10 mouse cellular contexts compared by ENCODE assay signal in the genomic region with DNA sequence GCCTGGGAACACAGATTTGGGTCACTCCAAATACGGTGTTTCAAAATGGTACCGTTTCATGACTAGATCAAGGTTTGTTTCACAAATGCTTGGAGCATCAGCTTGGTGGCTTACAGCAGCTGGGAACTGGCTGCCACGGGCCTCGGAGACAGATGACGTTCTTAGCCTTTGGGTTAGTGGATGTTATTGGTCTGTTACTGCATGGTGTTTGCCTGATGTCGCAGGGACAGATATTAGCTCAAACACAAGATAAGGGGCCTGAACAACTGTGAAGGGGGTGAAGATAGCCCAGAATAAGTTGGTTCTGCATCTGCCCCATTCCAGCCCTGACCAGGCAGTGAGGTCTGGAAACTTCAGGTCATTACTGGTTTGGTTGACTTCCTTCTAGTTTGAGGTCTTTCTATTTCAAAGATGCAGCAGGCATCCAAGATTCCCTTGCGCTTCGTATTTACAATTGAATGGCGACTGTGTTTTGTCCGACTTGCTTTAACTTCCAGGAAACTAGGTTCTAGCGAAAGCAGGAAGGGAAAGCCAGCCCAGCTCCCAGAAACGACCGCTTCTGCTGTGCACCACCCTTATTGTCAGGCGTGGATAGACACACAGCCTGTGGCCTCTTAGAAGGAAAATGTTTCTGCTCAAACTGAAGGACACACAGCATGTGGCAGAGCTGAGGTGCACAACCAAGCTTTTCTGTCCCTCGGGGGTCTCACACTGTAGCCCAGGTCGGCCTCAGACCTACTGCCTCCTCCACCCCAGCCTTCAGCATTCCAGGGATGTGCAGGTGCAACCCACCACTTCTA.
"Had no signal": no experiment of that assay in that cellular context is flagged by ENCODE, and none has a peak within 500 bp of the region (broad histone marks: within the 10 kb centered on the region; RNA-seq: fewer than 3 reads in every experiment).

No protein-coding gene starts in this region.

- H3K9me3 ChIP-seq: limb, embryonic 15.5 days; liver, embryonic 13.5 days; midbrain, embryonic 15.5 days; neural tube, embryonic 12.5 days had no signal

- H3K27ac ChIP-seq: limb, embryonic 15.5 days; liver, embryonic 13.5 days; midbrain, embryonic 15.5 days; stomach, postnatal 0 days had no signal

- DNase-seq: kidney, postnatal 10 days; liver, embryonic 13.5 days; liver, postnatal 0 days; lung, postnatal 14 days; thymus, postnatal 4 days had no signal

- H3K9ac ChIP-seq: limb, embryonic 15.5 days; liver, embryonic 13.5 days; liver, postnatal 0 days; midbrain, embryonic 15.5 days; neural tube, embryonic 12.5 days had no signal

- H3K36me3 ChIP-seq: liver, embryonic 13.5 days had no signal

- H3K4me3 ChIP-seq: limb, embryonic 15.5 days; liver, embryonic 13.5 days; midbrain, embryonic 15.5 days; neural tube, embryonic 12.5 days had no signal

- H3K4me1 ChIP-seq: limb, embryonic 15.5 days; neural tube, embryonic 12.5 days had no signal

- ATAC-seq: liver, postnatal 0 days; midbrain, embryonic 15.5 days had no signal

- H3K4me2 ChIP-seq: limb, embryonic 15.5 days; liver, embryonic 13.5 days; midbrain, embryonic 11.5 days; midbrain, embryonic 15.5 days; neural tube, embryonic 12.5 days had no signal

- H3K27me3 ChIP-seq: limb, embryonic 15.5 days; liver, embryonic 13.5 days; midbrain, embryonic 15.5 days; neural tube, embryonic 12.5 days had no signal
